Mouse (Mus musculus) forebrain, embryonic 12.5 days (tissue): ENCODE results near the gene Gm9733. TPM values are rescaled to one million over a fixed set of nuclear protein-coding genes. Genes with fewer than 3 reads are reported as not detected.

Experiments used
- polyA plus RNA-seq: library from polyadenylated mRNA; unstranded; fragments of >200 nt; fragmentation: Nextera tagmentation; extraction: Ambion mirVana; gene quantifications from 2 replicates; pipeline ENCODE4 v1.2.1, GENCODE M21; 2016

Gene Gm9733
- polyA plus RNA-seq, 1 experiment from 2014 or later, result not detected

Other genes with a start within 250 kb of the Gm9733 start
- gene Sirpb1a, start 94.2 kb upstream of the Gm9733 start, polyA plus RNA-seq, result not detected in 2 replicates
- not detected in 2 replicates for gene Sirpb1b, start 242.8 kb upstream of the Gm9733 start, polyA plus RNA-seq